Mouse (Mus musculus): ENCODE measurements around the gene Bcan. TPM values are rescaled to one million over a fixed set of nuclear protein-coding genes. Genes with fewer than 3 reads are reported as not detected.

Gene Bcan
- total RNA-seq, 2 experiments from 2014 or later, result 0.32 TPM; not detected in 1

GRCm38 (mm10) chr3:87944838-87945600, 55.0 kb downstream of the Bcan start:
- peak in 1 of 2 experiments; percentile 56 for DNase-seq

DNA sequence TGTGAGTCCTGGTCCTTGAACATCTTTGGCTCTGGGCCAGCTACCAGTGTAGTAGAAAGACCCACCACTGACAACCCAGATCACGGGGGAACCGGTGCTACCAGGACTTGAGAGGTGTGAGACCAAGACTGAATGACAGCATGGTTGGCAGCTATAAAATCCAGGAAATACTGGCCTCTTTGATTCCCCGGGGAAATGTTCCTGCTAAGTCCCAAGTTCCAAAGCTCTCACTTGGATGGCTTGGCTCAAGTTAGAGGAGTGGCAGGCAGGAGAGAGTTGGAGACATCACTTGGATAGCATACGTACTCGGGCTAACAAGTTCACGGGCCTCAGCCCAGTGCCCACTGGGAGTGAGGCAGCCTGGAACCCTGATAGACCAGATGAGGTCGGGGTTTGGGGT, 56.4 kb downstream of the Bcan start:
- DNase-seq, result no peak

DNA sequence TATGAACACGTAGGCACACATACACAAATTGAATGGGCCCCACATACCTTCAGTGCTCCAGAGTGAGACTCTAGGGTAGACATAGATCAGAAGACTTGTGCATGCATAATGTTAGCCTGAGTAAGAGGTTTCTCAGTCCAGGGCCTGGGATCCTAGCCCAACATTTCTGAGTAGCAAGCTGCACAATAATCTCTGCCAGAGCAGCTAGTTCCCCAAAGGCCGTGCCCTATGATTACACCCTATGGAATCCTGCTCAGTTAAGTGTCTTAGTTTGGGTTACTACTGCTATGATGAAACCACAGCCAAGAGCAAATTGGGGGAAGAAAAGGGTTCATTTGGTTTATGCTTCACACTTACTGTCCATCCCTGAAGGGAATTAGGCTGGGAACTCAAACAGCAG, 57.6 kb downstream of the Bcan start:
- DNase-seq, result no peak

DNA sequence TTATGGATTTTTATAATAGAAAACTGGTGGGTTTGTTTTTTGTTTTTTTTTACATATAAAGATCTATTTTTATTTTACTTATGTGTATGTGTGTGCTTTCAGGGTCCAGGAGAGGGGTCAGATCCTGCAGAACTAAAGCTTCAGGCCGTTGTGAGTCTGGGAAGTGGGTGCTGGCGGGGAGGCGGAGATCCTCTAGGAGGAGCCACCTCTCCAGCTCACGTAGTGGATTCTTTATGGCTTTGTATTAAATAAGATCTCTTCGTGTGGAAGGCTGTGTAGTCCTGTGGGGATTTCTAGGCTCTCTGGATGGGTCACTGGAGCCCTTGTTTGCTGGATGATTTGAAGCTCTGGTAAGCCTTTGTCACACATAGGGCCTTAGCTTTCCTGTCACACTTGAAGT, 59.4 kb downstream of the Bcan start:
- DNase-seq, result no peak

Other genes with a start within 250 kb of the Bcan start
- under 1 TPM in 1 of 2 experiments, not detected in 1; 0.57 TPM for gene Ntrk1, start 205.1 kb downstream of the Bcan start, total RNA-seq (2021)
- under 1 TPM in 1 of 2 experiments, not detected in 1; 0.10 TPM for gene Insrr, start 203.3 kb downstream of the Bcan start, total RNA-seq (2021)
- gene Pear1, start 175.9 kb downstream of the Bcan start, total RNA-seq (2021), result 10 to 100 TPM; 14.0 to 15.6 TPM
- 1 to 10 TPM in 1 of 2 experiments, under 1 TPM in 1; 0.17 to 1.2 TPM for gene Sh2d2a, start 153.5 kb downstream of the Bcan start, total RNA-seq (2021)
- gene Prcc, start 114.6 kb downstream of the Bcan start, total RNA-seq (2021), result 10 to 100 TPM; 45.6 to 47.9 TPM
- 100 to 1,000 TPM; 111 to 117 TPM for gene Hdgf, start 93.9 kb downstream of the Bcan start, total RNA-seq (2021)
- gene Mrpl24, start 80.7 kb downstream of the Bcan start, total RNA-seq (2021), result 10 to 100 TPM; 75.0 to 77.9 TPM
- 10 to 100 TPM; 10.8 to 11.5 TPM for gene Isg20l2, start 69.9 kb downstream of the Bcan start, total RNA-seq (2021)
- gene Rrnad1, start 69.5 kb downstream of the Bcan start, total RNA-seq (2021), result 1 to 10 TPM; 4.8 to 5.1 TPM
- gene Crabp2, start 51.6 kb downstream of the Bcan start, total RNA-seq (2021), result not detected
- 10 to 100 TPM; 12.5 to 24.8 TPM for gene Nes, start 29.2 kb downstream of the Bcan start, total RNA-seq (2021)
- gene Hapln2, start 27.4 kb upstream of the Bcan start, total RNA-seq (2021), result not detected
- gene Gpatch4, start 42.9 kb upstream of the Bcan start, total RNA-seq (2021), result 10 to 100 TPM; 10.9 to 12.3 TPM
- gene Naxe, start 58.3 kb upstream of the Bcan start, total RNA-seq (2021), result 10 to 100 TPM; 90.7 to 95.9 TPM
- gene Ttc24, start 78.1 kb upstream of the Bcan start, total RNA-seq (2021), result not detected
- gene Iqgap3, start 81.7 kb upstream of the Bcan start, total RNA-seq (2021), result under 1 TPM; 0.39 to 0.69 TPM
- 100 to 1,000 TPM; 120 TPM for gene Mef2d, start 142.1 kb upstream of the Bcan start, total RNA-seq (2021)

Data from heart, adult 18-20 months (tissue).